ENCODE assay signal across 8 mouse cellular contexts in genomic region chr10:75517073-75517757, GRCm38 (mm10). TPM values are rescaled to one million over a fixed set of nuclear protein-coding genes. Genes with fewer than 3 reads are reported as not detected.
A peak's percentile ranks its signal among the peaks of the same experiment; 100 is the strongest.
DNase-seq lines count a peak whose midpoint lies in the region; ATAC-seq lines count a peak whose summit lies in the region.

TSS of gene Snrpd3 (plus strand) at chr10:75517551.

- peak; percentile 99 for DNase-seq in Muller cell, postnatal 12 days (ENCODE audit: inconsistent ontology term)
- peak; percentile 96 for DNase-seq in cerebellum, adult 9-11 months
- DNase-seq in frontal cortex, postnatal 10 days (ENCODE audit: low spot score in 2 of 2), result peak; percentile 86 to 90
- peak in 1 of 2 experiments; percentile 94 for DNase-seq in layer of hippocampus, postnatal 14 days (ENCODE audit: low spot score in 2 of 2)
- peak; percentile 94 for DNase-seq in lung, postnatal 14 days
- DNase-seq in retina, adult 2 months (ENCODE audit: low read depth, low spot score), result peak; percentile 96
- DNase-seq in thymus, postnatal 36 days, result peak; percentile 91 to 96

- peak; percentile 98 for ATAC-seq in hindbrain, embryonic 12.5 days (ENCODE audit: low FRiP score)

- H3K36me3 ChIP-seq in hindbrain, embryonic 12.5 days, result peaks cover 23% of the 10 kb centered on the region

- under 1% methylated on average over 33 of the region's 52 CpGs for WGBS in hindbrain, embryonic 12.5 days

- H3K27me3 ChIP-seq in hindbrain, embryonic 12.5 days, result no peaks in the 10 kb centered on the region

- peak within 1 kb of the TSS; percentile 96 for H3K27ac ChIP-seq in hindbrain, embryonic 12.5 days

- peak within 1 kb of the TSS; percentile 91 for H3K9ac ChIP-seq in hindbrain, embryonic 12.5 days

- H3K4me3 ChIP-seq in hindbrain, embryonic 12.5 days, result peak within 1 kb of the TSS; percentile 87

- H3K4me1 ChIP-seq in hindbrain, embryonic 12.5 days, result peaks cover 27% of the 10 kb centered on the region

- H3K9me3 ChIP-seq in hindbrain, embryonic 12.5 days (replicated peaks), result no peaks in the 10 kb centered on the region

- peak within 1 kb of the TSS; percentile 94 for H3K4me2 ChIP-seq in hindbrain, embryonic 12.5 days (replicated peaks)

RNA-seq across cellular contexts. Expression of gene Snrpd3, which starts in this region (rescaled TPM):
- 146 and 169 TPM in 2 replicates for polyA plus RNA-seq in hindbrain, embryonic 12.5 days (2016; fragmentation: Nextera tagmentation; extraction: Ambion mirVana)
- 10 to 100 TPM; 71.1 to 77.5 TPM for total RNA-seq in layer of hippocampus, postnatal 14 days (2021)
